Mouse (Mus musculus) lung, embryonic 15.5 days (tissue): ENCODE measurements around the gene Rbmx2. TPM values are rescaled to one million over a fixed set of nuclear protein-coding genes. Genes with fewer than 3 reads are reported as not detected.
A peak's percentile ranks its signal among the peaks of the same experiment; 100 is the strongest.

Experiments
- ATAC-seq: fragments of 200-750 bp; cut with Nextera tagmentation; 2 replicates; pipeline ENCODE4 v1.8.0; 2017; ENCODE audit warnings: moderate number of reproducible peaks, borderline replicate concordance; ENCODE audit not compliant: low FRiP score, low TSS enrichment; ENCODE audit errors: extremely low read depth
- H3K27ac ChIP-seq: fragments of 300-500 bp; sonication (generic); 2 replicates; pipeline ENCODE4 v1.5.1; 2015; ENCODE audit warnings: moderate library complexity, mild to moderate bottlenecking, inconsistent platforms
- H3K27me3 ChIP-seq: fragments of 300-500 bp; sonication (generic); 2 replicates; pipeline ENCODE4 v1.6.1; 2015; ENCODE audit warnings: inconsistent platforms
- H3K36me3 ChIP-seq: fragments of 300-500 bp; sonication (generic); 2 replicates; pipeline ENCODE4 v1.6.1; 2015; ENCODE audit warnings: inconsistent platforms
- H3K4me1 ChIP-seq: fragments of 300-500 bp; sonication (generic); 2 replicates; pipeline ENCODE4 v1.6.1; 2015; ENCODE audit warnings: inconsistent platforms
- H3K4me2 ChIP-seq: fragments of 300-500 bp; sonication (generic); 2 replicates; pipeline ENCODE4 v1.6.1; 2015; ENCODE audit warnings: inconsistent platforms, mild to moderate bottlenecking, moderate library complexity
- H3K4me3 ChIP-seq: fragments of 300-500 bp; sonication (generic); 2 replicates; pipeline ENCODE4 v1.5.1; 2015; ENCODE audit warnings: mild to moderate bottlenecking, inconsistent platforms
- H3K9ac ChIP-seq: fragments of 300-500 bp; sonication (generic); 2 replicates; pipeline ENCODE4 v1.6.1; 2015; ENCODE audit warnings: inconsistent platforms
- H3K9me3 ChIP-seq: fragments of 300-500 bp; sonication (generic); 2 replicates; pipeline ENCODE4 v1.6.1; 2016; ENCODE audit warnings: inconsistent platforms
- WGBS: fragments of 180-500 bp; shearing (Covaris S2); methylation state at CpG from one replicate; pipeline ENCODE4 v1.1.7; 2015; 5-methylcytosine and 5-hydroxymethylcytosine counted together
- polyA plus RNA-seq: library from polyadenylated mRNA; unstranded; fragments of >200 nt; fragmentation: Nextera tagmentation; extraction: Ambion mirVana; gene quantifications from 2 replicates; pipeline ENCODE4 v1.2.1, GENCODE M21; 2015

Rbmx2 gene
- 20.7 and 22.4 TPM in 2 replicates for polyA plus RNA-seq

GRCm38 (mm10) chrX:48694864-48695371 is at the start of gene Rbmx2:
Gene Rbmx2, plus strand, starts transcription at chrX:48695004.
- Histone ChIP-seq H3K9me3 (no peaks in the 10 kb centered on the region), H3K9ac (peak within 1 kb of the TSS; percentile 53), H3K4me1 (no peaks in the 10 kb centered on the region), H3K27ac (no peak within 1 kb of the TSS), H3K4me2 (peak within 1 kb of the TSS; percentile 56), H3K4me3 (peak within 1 kb of the TSS; percentile 61), H3K27me3 (no peaks in the 10 kb centered on the region), H3K36me3 (no peaks in the 10 kb centered on the region)
- ATAC-seq: peak; percentile 96
- WGBS: 10% methylated on average over 41 of the region's 42 CpGs

GRCm38 (mm10) chrX:48666807-48667206 is 28.0 kb upstream of the Rbmx2 start:
- Histone ChIP-seq H3K4me3 (no peak overlapping the region), H3K4me1 (no peaks in the 10 kb centered on the region), H3K27me3 (no peaks in the 10 kb centered on the region), H3K36me3 (no peaks in the 10 kb centered on the region), H3K9me3 (no peaks in the 10 kb centered on the region), H3K27ac (no peak overlapping the region), H3K9ac (no peak overlapping the region), H3K4me2 (no peak overlapping the region)
- WGBS: 43% methylated on average over 6 of the region's 6 CpGs
- ATAC-seq: no peak

- WGBS: 58% methylated on average over 3 of the region's 3 CpGs
- H3K4me3 ChIP-seq: no peak overlapping the region
- no peaks in the 10 kb centered on the region for H3K9me3 ChIP-seq
- no peak for ATAC-seq
- H3K36me3 ChIP-seq: no peaks in the 10 kb centered on the region
- H3K9ac ChIP-seq: no peak overlapping the region
- no peaks in the 10 kb centered on the region for H3K4me1 ChIP-seq
- no peak overlapping the region for H3K4me2 ChIP-seq
- H3K27ac ChIP-seq: no peak overlapping the region
- no peaks in the 10 kb centered on the region for H3K27me3 ChIP-seq
Measured at GRCm38 (mm10) chrX:48669588-48669987, 25.2 kb upstream of the Rbmx2 start.

- H3K4me2 ChIP-seq: no peak overlapping the region
- no peak overlapping the region for H3K27ac ChIP-seq
- no peak for ATAC-seq
- no peak overlapping the region for H3K4me3 ChIP-seq
- no peak overlapping the region for H3K9ac ChIP-seq
- H3K27me3 ChIP-seq: no peaks in the 10 kb centered on the region
- H3K36me3 ChIP-seq: no peaks in the 10 kb centered on the region
- H3K4me1 ChIP-seq: no peaks in the 10 kb centered on the region
- no peaks in the 10 kb centered on the region for H3K9me3 ChIP-seq
- WGBS: 45% methylated on average over 3 of the region's 3 CpGs
Measured at GRCm38 (mm10) chrX:48671714-48672113, 23.1 kb upstream of the Rbmx2 start.

GRCm38 (mm10) chrX:48674171-48674570 is 20.6 kb upstream of the Rbmx2 start, which contains the start of gene Gpr119:
Gene Gpr119, minus strand, starts transcription at chrX:48674478.
- Histone ChIP-seq H3K4me2 (no peak within 1 kb of the TSS), H3K4me1 (no peaks in the 10 kb centered on the region), H3K27ac (no peak within 1 kb of the TSS), H3K36me3 (no peaks in the 10 kb centered on the region), H3K4me3 (no peak within 1 kb of the TSS), H3K27me3 (no peaks in the 10 kb centered on the region), H3K9me3 (no peaks in the 10 kb centered on the region), H3K9ac (no peak within 1 kb of the TSS)
- ATAC-seq: no peak
- 44% methylated on average over 4 of the region's 4 CpGs for WGBS

- Histone ChIP-seq H3K9ac (no peak overlapping the region), H3K4me2 (no peak overlapping the region), H3K36me3 (no peaks in the 10 kb centered on the region), H3K9me3 (no peaks in the 10 kb centered on the region), H3K4me3 (no peak overlapping the region), H3K4me1 (no peaks in the 10 kb centered on the region), H3K27ac (no peak overlapping the region), H3K27me3 (no peaks in the 10 kb centered on the region)
- no peak for ATAC-seq
- WGBS: 20% methylated on average over 3 of the region's 3 CpGs
Measured at GRCm38 (mm10) chrX:48683451-48683850, 11.4 kb upstream of the Rbmx2 start.

GRCm38 (mm10) chrX:48683857-48684256 is 10.9 kb upstream of the Rbmx2 start:
- ATAC-seq: no peak
- WGBS: 55% methylated on average over 5 of the region's 5 CpGs
- no peak overlapping the region for H3K4me3 ChIP-seq

GRCm38 (mm10) chrX:48694460-48694859 is 344 bp upstream of the Rbmx2 start:
- ATAC-seq: peak; percentile 68; the same call in 1 of the 2 replicates
- no peaks in the 10 kb centered on the region for H3K36me3 ChIP-seq
- no peaks in the 10 kb centered on the region for H3K9me3 ChIP-seq
- H3K4me3 ChIP-seq: peak overlapping the region; percentile 61
- H3K9ac ChIP-seq: no peak overlapping the region
- H3K4me2 ChIP-seq: peak overlapping the region; percentile 56
- H3K27me3 ChIP-seq: no peaks in the 10 kb centered on the region
- H3K4me1 ChIP-seq: no peaks in the 10 kb centered on the region
- WGBS: 19% methylated on average over 6 of the region's 6 CpGs
- no peak overlapping the region for H3K27ac ChIP-seq

More at GRCm38 (mm10) chrX:48683857-48684256, 10.9 kb upstream of the Rbmx2 start:
- Histone ChIP-seq H3K4me1 (no peaks in the 10 kb centered on the region), H3K9me3 (no peaks in the 10 kb centered on the region), H3K36me3 (no peaks in the 10 kb centered on the region), H3K4me2 (no peak overlapping the region), H3K27me3 (no peaks in the 10 kb centered on the region), H3K9ac (no peak overlapping the region), H3K27ac (no peak overlapping the region)

- no peak overlapping the region for H3K4me3 ChIP-seq
- H3K27ac ChIP-seq: no peak overlapping the region
- no peaks in the 10 kb centered on the region for H3K36me3 ChIP-seq
- H3K9ac ChIP-seq: no peak overlapping the region
- no peaks in the 10 kb centered on the region for H3K9me3 ChIP-seq
- no peak for ATAC-seq
- no peaks in the 10 kb centered on the region for H3K27me3 ChIP-seq
- 89% methylated on average over 10 of the region's 10 CpGs for WGBS
- no peaks in the 10 kb centered on the region for H3K4me1 ChIP-seq
- no peak overlapping the region for H3K4me2 ChIP-seq
Measured at GRCm38 (mm10) chrX:48709701-48710100, 14.9 kb downstream of the Rbmx2 start.

- Histone ChIP-seq H3K9me3 (no peaks in the 10 kb centered on the region), H3K4me1 (no peaks in the 10 kb centered on the region), H3K9ac (no peak overlapping the region), H3K4me2 (no peak overlapping the region), H3K27me3 (no peaks in the 10 kb centered on the region), H3K36me3 (no peaks in the 10 kb centered on the region), H3K4me3 (no peak overlapping the region), H3K27ac (no peak overlapping the region)
- ATAC-seq: no peak
- WGBS: 90% methylated on average over 8 of the region's 8 CpGs
Measured at GRCm38 (mm10) chrX:48712846-48713245, 18.0 kb downstream of the Rbmx2 start.

- Histone ChIP-seq H3K9me3 (no peaks in the 10 kb centered on the region), H3K36me3 (no peaks in the 10 kb centered on the region), H3K4me2 (no peak overlapping the region), H3K27ac (no peak overlapping the region), H3K9ac (no peak overlapping the region), H3K27me3 (no peaks in the 10 kb centered on the region), H3K4me1 (no peaks in the 10 kb centered on the region), H3K4me3 (no peak overlapping the region)
- no peak for ATAC-seq
- WGBS: 38% methylated on average over 2 of the region's 2 CpGs
Measured at GRCm38 (mm10) chrX:48754710-48755283, 60.0 kb downstream of the Rbmx2 start.
